Comparison of ENCODE assay signal across 8 mouse cellular contexts in the genomic region with DNA sequence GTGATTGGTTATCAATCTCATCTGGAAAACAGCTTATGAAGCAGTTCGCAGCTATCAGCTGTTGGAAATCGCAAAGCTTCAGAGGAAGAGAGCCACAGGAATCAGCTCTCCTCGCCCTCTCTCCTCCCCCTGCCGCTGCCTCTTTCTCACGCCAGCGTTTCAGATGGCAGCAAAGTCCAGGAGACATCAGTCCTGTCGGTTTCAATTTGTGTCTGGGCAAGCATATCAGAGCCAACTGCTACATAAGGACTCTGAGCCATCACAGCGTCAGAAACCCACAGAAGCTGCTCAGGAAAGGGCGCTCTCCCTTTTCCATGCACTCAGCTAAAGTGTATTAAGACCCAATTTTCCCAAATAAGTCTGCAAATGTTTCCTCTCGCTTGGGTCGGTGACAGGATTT.
DNase-seq lines count a peak whose midpoint lies in the region; ATAC-seq lines count a peak whose summit lies in the region.

No protein-coding gene starts in this region.

- peak overlapping the region; percentile 40; the same call in 1 of the 2 replicates for H3K9ac ChIP-seq in heart, embryonic 15.5 days
- peak overlapping the region; percentile 29; the same call in 1 of the 2 replicates for H3K9ac ChIP-seq in midbrain, embryonic 14.5 days (replicated peaks; ENCODE audit: low read length)

- H3K27me3 ChIP-seq in heart, embryonic 15.5 days, result no peaks in the 10 kb centered on the region
- H3K27me3 ChIP-seq in midbrain, embryonic 14.5 days (ENCODE audit: control insufficient read depth, insufficient read depth, low read length), result no peaks in the 10 kb centered on the region

- WGBS in heart, embryonic 15.5 days, result 13% methylated on average over 11 of the region's 11 CpGs
- 5% methylated on average over 11 of the region's 11 CpGs for WGBS in midbrain, embryonic 14.5 days

- H3K36me3 ChIP-seq in heart, embryonic 15.5 days, result no peaks in the 10 kb centered on the region
- H3K36me3 ChIP-seq in midbrain, embryonic 14.5 days (ENCODE audit: control insufficient read depth, insufficient read depth, low read length), result no peaks in the 10 kb centered on the region

- H3K9me3 ChIP-seq in heart, embryonic 15.5 days (replicated peaks), result no peaks in the 10 kb centered on the region
- no peaks in the 10 kb centered on the region for H3K9me3 ChIP-seq in midbrain, embryonic 14.5 days (ENCODE audit: control insufficient read depth, low read length)

- H3K4me1 ChIP-seq in heart, embryonic 15.5 days (replicated peaks), result peaks cover 12% of the 10 kb centered on the region
- peaks cover 32% of the 10 kb centered on the region for H3K4me1 ChIP-seq in midbrain, embryonic 14.5 days (ENCODE audit: control insufficient read depth, insufficient read depth, low read length)

- peak overlapping the region; percentile 39 for H3K4me3 ChIP-seq in heart, embryonic 15.5 days
- 0 out of 2 replicates have a peak overlapping the region, but pooled peaks have one; percentile 8 for H3K4me3 ChIP-seq in midbrain, embryonic 14.5 days (replicated peaks; ENCODE audit: low read depth, low read length)

- H3K27ac ChIP-seq in heart, embryonic 15.5 days, result peak overlapping the region; percentile 60
- H3K27ac ChIP-seq in midbrain, embryonic 14.5 days (replicated peaks; ENCODE audit: low read depth, low read length), result peak overlapping the region; percentile 52

- DNase-seq in layer of hippocampus, postnatal 10 days (ENCODE audit: low spot score in 2 of 2), result peak; percentile 18 to 27
- no peak for DNase-seq in layer of hippocampus, adult 8-10 months (ENCODE audit: low spot score in 2 of 2)
- DNase-seq in embryo, embryonic 9.5 days (ENCODE audit: extremely low spot score), result peak; percentile 51
- DNase-seq in kidney, postnatal 25 days, result peak; percentile 32 to 61
- peak; percentile 84 for DNase-seq in midbrain, embryonic 14.5 days
- DNase-seq in MN1 (ENCODE audit: low spot score), result no peak
- DNase-seq in ovary, postnatal 10 days (ENCODE audit: low spot score), result no peak

- ATAC-seq in heart, embryonic 15.5 days (replicated peaks; ENCODE audit: insufficient number of reproducible peaks, insufficient read depth, low FRiP score, low read depth), result peak; percentile 39; the same call in 1 of the 2 replicates
- peak; percentile 43; the same call in 1 of the 2 replicates for ATAC-seq in midbrain, embryonic 14.5 days (ENCODE audit: low FRiP score, low TSS enrichment)

- H3K4me2 ChIP-seq in heart, embryonic 15.5 days, result peak overlapping the region; percentile 62
- H3K4me2 ChIP-seq in midbrain, embryonic 14.5 days (ENCODE audit: low read length), result peak overlapping the region; percentile 39

Comparison
In these comparisons a context has a peak if more than half of its experiments do, and no peak if none do; other contexts are left out.
1. DNase-seq: peak in layer of hippocampus, postnatal 10 days (2 of 2), embryo, embryonic 9.5 days (single experiment), kidney, postnatal 25 days (2 of 2) and midbrain, embryonic 14.5 days (single experiment); none in layer of hippocampus, adult 8-10 months (0 of 2), MN1 (single experiment) and ovary, postnatal 10 days (single experiment).